Mouse (Mus musculus) mammary gland, adult 2 months (tissue): ENCODE results near the gene Cyp2c38. TPM values are rescaled to one million over a fixed set of nuclear protein-coding genes. Genes with fewer than 3 reads are reported as not detected.

Experiments used
- polyA plus RNA-seq: library from polyadenylated mRNA; depleted of rRNA; stranded (reverse); fragments of >200 nt; gene quantifications from 2 replicates; pipeline ENCODE4 v1.2.3, GENCODE M21; 2012; ENCODE audit warnings: low replicate concordance; rRNA removed

The Cyp2c38 gene
- 0.04 TPM in 1 of 2 replicates, not detected in the other for polyA plus RNA-seq

GRCm38 (mm10) chr19:39462941-39463340 is at the start of gene Cyp2c38:
TSS of gene Cyp2c38 (minus strand) at chr19:39463075.

GRCm38 (mm10) chr19:39510534-39510933 is 47.7 kb upstream of the Cyp2c38 start, which contains the start of gene Cyp2c39:
TSS of gene Cyp2c39 (plus strand) at chr19:39510862.

Other genes with a start within 250 kb of the Cyp2c38 start
- 3.1 TPM in 1 of 2 replicates, not detected in the other for gene Cyp2c29, start 193.7 kb downstream of the Cyp2c38 start, polyA plus RNA-seq
- gene Cyp2c39, start 47.8 kb upstream of the Cyp2c38 start, polyA plus RNA-seq = not detected in 2 replicates
- 0.24 TPM in 1 of 2 replicates, not detected in the other for gene Cyp2c67, start 186.0 kb upstream of the Cyp2c38 start, polyA plus RNA-seq